Mouse (Mus musculus) kidney, adult 8-10 months (tissue): ENCODE measurements at regions not wholly inside any gene's neighbourhood (a gene's known extent, or its start where the extent isn't known, plus 50 kb on each side); places are given as distances from the start of the nearest gene placed in this dataset.

Experiments
- DNase-seq, 2 experiments: peaks; one replicate each; pipeline ENCODE4 v3.0.0; 2022

- DNase-seq: no peak
Observed at GRCm38 (mm10) chr11:71886771-71887170, 137.1 kb downstream of the Wscd1 start.

- no peak for DNase-seq
Observed at GRCm38 (mm10) chr11:71884861-71885260, 135.1 kb downstream of the Wscd1 start.

GRCm38 (mm10) chr11:71881841-71882240 is 132.1 kb downstream of the Wscd1 start:
- no peak for DNase-seq

GRCm38 (mm10) chr11:71871297-71871696 is 121.6 kb downstream of the Wscd1 start:
- no peak for DNase-seq

GRCm38 (mm10) chr11:71866690-71867089 is 117.0 kb downstream of the Wscd1 start:
- no peak for DNase-seq

GRCm38 (mm10) chr11:71857926-71858325 is 108.2 kb downstream of the Wscd1 start:
- no peak for DNase-seq

GRCm38 (mm10) chr11:71855557-71855956 is 105.8 kb downstream of the Wscd1 start:
- no peak for DNase-seq

- DNase-seq: no peak
Observed at GRCm38 (mm10) chr11:71855058-71855457, 105.3 kb downstream of the Wscd1 start.

GRCm38 (mm10) chr11:71847684-71848367 is 98.1 kb downstream of the Wscd1 start:
- peak in 1 of 2 experiments; percentile 4 for DNase-seq

GRCm38 (mm10) chr11:71846496-71846895 is 96.8 kb downstream of the Wscd1 start:
- DNase-seq: no peak

GRCm38 (mm10) chr11:71840635-71841443 is 91.1 kb downstream of the Wscd1 start:
- no peak for DNase-seq
